Mouse (Mus musculus): ENCODE measurements around the gene Ccn5.

Ccn5 gene

GRCm38 (mm10) chr2:163842043-163842442 is 21.4 kb downstream of the Ccn5 start:
- DNase-seq (ENCODE audit: low read depth) = no peak

- no peak for DNase-seq (ENCODE audit: low read depth)
Measured at GRCm38 (mm10) chr2:163853461-163853901, 32.8 kb downstream of the Ccn5 start, which contains the start of gene Kcnk15. Gene Kcnk15 (plus strand): TSS chr2:163853651.

GRCm38 (mm10) chr2:163857233-163857632 is 36.6 kb downstream of the Ccn5 start:
- no peak for DNase-seq (ENCODE audit: low read depth)

- DNase-seq (ENCODE audit: low read depth) = no peak
Measured at GRCm38 (mm10) chr2:163858254-163858947, 37.7 kb downstream of the Ccn5 start.

GRCm38 (mm10) chr2:163865311-163865710 is 44.6 kb downstream of the Ccn5 start:
- no peak for DNase-seq (ENCODE audit: low read depth)

- DNase-seq (ENCODE audit: low read depth) = no peak
Measured at GRCm38 (mm10) chr2:163866061-163866460, 45.4 kb downstream of the Ccn5 start.

- DNase-seq (ENCODE audit: low read depth) = no peak
Measured at GRCm38 (mm10) chr2:163869783-163870182, 49.1 kb downstream of the Ccn5 start.

GRCm38 (mm10) chr2:163871266-163871665 is 50.6 kb downstream of the Ccn5 start:
- no peak for DNase-seq (ENCODE audit: low read depth)

GRCm38 (mm10) chr2:163871906-163872305 is 51.2 kb downstream of the Ccn5 start:
- no peak for DNase-seq (ENCODE audit: low read depth)

- no peak for DNase-seq (ENCODE audit: low read depth)
Measured at GRCm38 (mm10) chr2:163874877-163875276, 54.2 kb downstream of the Ccn5 start.

GRCm38 (mm10) chr2:163875484-163875883 is 54.8 kb downstream of the Ccn5 start:
- no peak for DNase-seq (ENCODE audit: low read depth)

- DNase-seq (ENCODE audit: low read depth) = no peak
Measured at GRCm38 (mm10) chr2:163876830-163877498, 56.3 kb downstream of the Ccn5 start.

- DNase-seq (ENCODE audit: low read depth) = no peak
Measured at GRCm38 (mm10) chr2:163880891-163881290, 60.2 kb downstream of the Ccn5 start.
